Mouse (Mus musculus): ENCODE measurements around the gene Olfml1. TPM values are rescaled to one million over a fixed set of nuclear protein-coding genes. Genes with fewer than 3 reads are reported as not detected.

Olfml1 gene
- not detected for polyA plus RNA-seq (2017; shearing (Covaris generic))

DNA sequence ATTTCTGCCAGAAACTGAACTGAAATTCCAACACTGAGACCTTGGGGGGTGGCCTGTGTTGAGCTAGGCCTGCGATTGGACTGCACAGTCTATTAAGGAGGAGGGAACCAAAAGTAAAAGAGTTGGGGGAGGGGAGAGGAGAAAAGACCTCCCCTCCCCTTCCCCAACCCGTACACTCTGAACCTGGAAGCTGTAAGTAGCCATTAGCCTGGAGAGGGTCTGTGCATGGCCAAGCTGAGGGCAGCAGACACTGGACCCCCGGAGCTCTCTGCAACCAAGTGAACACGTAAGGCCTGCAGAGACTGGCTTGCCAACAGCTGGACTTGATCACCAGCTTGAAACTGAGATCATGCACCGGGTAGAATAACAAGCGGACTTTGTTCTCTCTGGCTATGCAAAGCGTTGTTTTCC lies at the start of gene Olfml1:
Gene Olfml1 (plus strand): TSS at position 186 of the 411 bp plus-strand sequence.

DNA sequence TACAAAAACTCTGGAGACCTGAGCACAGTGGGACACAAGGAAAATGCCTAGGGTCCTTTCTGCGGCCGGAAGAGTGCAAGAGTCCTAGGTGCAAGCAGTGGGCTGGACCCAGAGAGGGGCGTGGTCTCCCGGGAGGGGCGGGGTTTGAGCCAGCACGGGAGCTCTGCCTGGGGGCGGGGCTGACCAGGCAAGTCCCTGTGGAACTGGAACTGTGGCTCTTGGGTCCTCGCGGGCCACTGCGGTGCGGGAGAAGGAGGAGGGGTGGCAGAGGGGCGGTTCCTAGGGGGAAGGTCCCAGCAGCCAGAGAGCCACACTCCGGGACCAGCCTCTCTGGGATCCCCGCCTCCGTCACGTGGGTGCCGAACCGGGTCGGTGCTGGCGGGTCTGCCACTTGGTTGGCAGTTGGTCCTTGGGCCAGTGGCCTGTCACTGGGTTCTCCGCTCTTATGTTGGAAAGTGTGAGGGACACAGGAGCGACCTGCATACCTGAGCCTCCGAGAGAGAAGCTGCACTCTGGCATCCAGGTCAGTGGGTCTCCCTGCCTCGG lies 27.7 kb downstream of the Olfml1 start, which contains the start of gene Ppfibp2:
Gene Ppfibp2 (plus strand): TSS at position 351 of the 546 bp plus-strand sequence.

DNA sequence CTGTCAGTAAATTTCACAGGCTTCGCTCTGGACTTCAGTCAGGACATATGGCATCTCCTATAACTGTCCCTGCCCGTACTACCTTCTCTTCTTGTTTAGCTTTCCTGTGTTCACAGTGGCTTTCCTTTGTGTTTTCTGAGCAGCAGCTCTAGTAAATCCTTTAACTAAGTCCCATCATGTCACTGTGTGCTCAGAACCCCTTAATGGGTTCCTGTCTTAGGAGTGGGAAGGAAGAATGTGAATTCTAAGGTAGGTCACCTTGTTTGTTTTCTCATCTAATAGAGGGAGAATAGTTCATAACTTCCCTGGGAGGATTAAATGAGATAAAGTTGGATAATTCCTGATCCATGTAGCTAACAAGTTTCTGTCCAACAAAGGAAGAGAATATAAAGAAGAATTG lies 57.8 kb downstream of the Olfml1 start, which contains the start of gene 5330417H12Rik:
Gene 5330417H12Rik (minus strand): TSS at position 101 of the 400 bp plus-strand sequence.

Other genes starting within 250 kb of the Olfml1 start
- gene Syt9, start 196.7 kb upstream of the Olfml1 start, polyA plus RNA-seq (2017; shearing (Covaris generic)) = not detected
- gene Ppfibp2, start 27.8 kb downstream of the Olfml1 start, polyA plus RNA-seq (2017; shearing (Covaris generic)) = 0.63 TPM
- gene 5330417H12Rik, start 57.7 kb downstream of the Olfml1 start, polyA plus RNA-seq (2017; shearing (Covaris generic)) = not detected
- not detected for gene Cyb5r2, start 190.6 kb downstream of the Olfml1 start, polyA plus RNA-seq (2017; shearing (Covaris generic))
- gene Ovch2, start 233.8 kb downstream of the Olfml1 start, polyA plus RNA-seq (2017; shearing (Covaris generic)) = not detected
- gene Olfr467, start 244.8 kb downstream of the Olfml1 start, polyA plus RNA-seq (2017; shearing (Covaris generic)) = not detected

Measured in CD4-positive, CD25-positive, alpha-beta regulatory T cell (primary cell).